Mouse (Mus musculus): ENCODE results near the gene Gm4201. TPM values are rescaled to one million over a fixed set of nuclear protein-coding genes. Genes with fewer than 3 reads are reported as not detected.
"Not testable (repeated sequence)": the region's sequence is repeated elsewhere in the genome, so short reads cannot be mapped to it uniquely, and the experiment has no call there.

The Gm4201 gene
- not detected for polyA plus RNA-seq (2017; shearing (Covaris generic))

- not testable (repeated sequence) for ATAC-seq
Measured at GRCm38 (mm10) chr7:22565243-22565642, at the start of gene Gm4201. Gm4201 (minus strand) TSS chr7:22565343.

- ATAC-seq, result not testable (repeated sequence)
Measured at GRCm38 (mm10) chr7:22588027-22588426, 22.9 kb upstream of the Gm4201 start, which contains the start of gene Gm4565. Gm4565 (minus strand) TSS chr7:22588127.

- ATAC-seq, result not testable (repeated sequence)
Measured at GRCm38 (mm10) chr7:22534787-22535186, 30.4 kb downstream of the Gm4201 start, which contains the start of gene Gm8677. Gm8677 (minus strand) TSS chr7:22534887.

GRCm38 (mm10) chr7:22522667-22523066, 42.5 kb downstream of the Gm4201 start, which contains the start of gene Vmn1r152:
Vmn1r152 (plus strand) TSS chr7:22522967.
- not testable (repeated sequence) for ATAC-seq

Other genes starting within 250 kb of the Gm4201 start
- gene Gm4187, start 235.6 kb downstream of the Gm4201 start, polyA plus RNA-seq (2017; shearing (Covaris generic)), result not detected
- gene Gm8660, start 194.3 kb downstream of the Gm4201 start, polyA plus RNA-seq (2017; shearing (Covaris generic)), result not detected
- gene Vmn1r148, start 151.8 kb downstream of the Gm4201 start, polyA plus RNA-seq (2017; shearing (Covaris generic)), result not detected
- gene Vmn1r149, start 127.1 kb downstream of the Gm4201 start, polyA plus RNA-seq (2017; shearing (Covaris generic)), result not detected
- not detected for gene Gm10665, start 101.3 kb downstream of the Gm4201 start, polyA plus RNA-seq (2017; shearing (Covaris generic))
- not detected for gene Vmn1r151, start 65.7 kb downstream of the Gm4201 start, polyA plus RNA-seq (2017; shearing (Covaris generic))
- not detected for gene Vmn1r152, start 42.4 kb downstream of the Gm4201 start, polyA plus RNA-seq (2017; shearing (Covaris generic))
- gene Gm8677, start 30.5 kb downstream of the Gm4201 start, polyA plus RNA-seq (2017; shearing (Covaris generic)), result not detected
- gene Gm4565, start 22.8 kb upstream of the Gm4201 start, polyA plus RNA-seq (2017; shearing (Covaris generic)), result not detected
- not detected for gene Vmn1r155, start 92.7 kb upstream of the Gm4201 start, polyA plus RNA-seq (2017; shearing (Covaris generic))
- not detected for gene Gm8693, start 127.0 kb upstream of the Gm4201 start, polyA plus RNA-seq (2017; shearing (Covaris generic))
- not detected for gene Gm4567, start 154.4 kb upstream of the Gm4201 start, polyA plus RNA-seq (2017; shearing (Covaris generic))
- not detected for gene Vmn1r157, start 196.4 kb upstream of the Gm4201 start, polyA plus RNA-seq (2017; shearing (Covaris generic))
- gene Vmn1r158, start 225.4 kb upstream of the Gm4201 start, polyA plus RNA-seq (2017; shearing (Covaris generic)), result not detected

All from inflammation-experienced regulatory T-cells, adult 6 months (primary cell).